Mouse (Mus musculus) forebrain, embryonic 15.5 days (tissue): ENCODE data around the gene Helt. TPM values are rescaled to one million over a fixed set of nuclear protein-coding genes. Genes with fewer than 3 reads are reported as not detected.

ENCODE experiments used
- ATAC-seq: fragments of 200-750 bp; cut with Nextera tagmentation; replicated peaks from 2 replicates; pipeline ENCODE4 v1.8.0; 2017; ENCODE audit warnings: mild to moderate bottlenecking, moderate TSS enrichment, moderate library complexity
- H3K27ac ChIP-seq: fragments of 300-500 bp; sonication (generic); replicated peaks from 2 replicates; pipeline ENCODE4 v1.5.1; 2015; ENCODE audit warnings: mild to moderate bottlenecking, inconsistent platforms
- H3K27me3 ChIP-seq: fragments of 300-500 bp; sonication (generic); 2 replicates; pipeline ENCODE4 v1.6.1; 2015; ENCODE audit warnings: inconsistent platforms
- H3K36me3 ChIP-seq: fragments of 300-500 bp; sonication (generic); 2 replicates; pipeline ENCODE4 v1.6.1; 2015; ENCODE audit warnings: mild to moderate bottlenecking, inconsistent platforms
- H3K4me1 ChIP-seq: fragments of 300-500 bp; sonication (generic); 2 replicates; pipeline ENCODE4 v1.6.1; 2015; ENCODE audit warnings: inconsistent platforms
- H3K4me2 ChIP-seq: fragments of 300-500 bp; sonication (generic); replicated peaks from 2 replicates; pipeline ENCODE4 v1.6.1; 2015; ENCODE audit warnings: mild to moderate bottlenecking, inconsistent platforms
- H3K4me3 ChIP-seq: fragments of 300-500 bp; sonication (generic); 2 replicates; pipeline ENCODE4 v1.5.1; 2015; ENCODE audit warnings: mild to moderate bottlenecking, inconsistent platforms
- H3K9ac ChIP-seq: fragments of 300-500 bp; sonication (generic); replicated peaks from 2 replicates; pipeline ENCODE4 v1.6.1; 2015; ENCODE audit warnings: mild to moderate bottlenecking, inconsistent platforms
- H3K9me3 ChIP-seq: fragments of 300-500 bp; sonication (generic); 2 replicates; pipeline ENCODE4 v1.6.1; 2016; ENCODE audit warnings: inconsistent platforms
- WGBS: fragments of 180-500 bp; shearing (Covaris S2); methylation state at CpG from one replicate; pipeline ENCODE4 v1.1.7; 2015; ENCODE audit warnings: mixed read lengths; 5-methylcytosine and 5-hydroxymethylcytosine counted together
- polyA plus RNA-seq: library from polyadenylated mRNA; unstranded; fragments of >200 nt; fragmentation: Nextera tagmentation; extraction: Ambion mirVana; gene quantifications from 2 replicates; pipeline ENCODE4 v1.2.1, GENCODE M21; 2015

Gene Helt
- polyA plus RNA-seq, 1 experiment from 2014 or later, result 6.7 TPM

DNA sequence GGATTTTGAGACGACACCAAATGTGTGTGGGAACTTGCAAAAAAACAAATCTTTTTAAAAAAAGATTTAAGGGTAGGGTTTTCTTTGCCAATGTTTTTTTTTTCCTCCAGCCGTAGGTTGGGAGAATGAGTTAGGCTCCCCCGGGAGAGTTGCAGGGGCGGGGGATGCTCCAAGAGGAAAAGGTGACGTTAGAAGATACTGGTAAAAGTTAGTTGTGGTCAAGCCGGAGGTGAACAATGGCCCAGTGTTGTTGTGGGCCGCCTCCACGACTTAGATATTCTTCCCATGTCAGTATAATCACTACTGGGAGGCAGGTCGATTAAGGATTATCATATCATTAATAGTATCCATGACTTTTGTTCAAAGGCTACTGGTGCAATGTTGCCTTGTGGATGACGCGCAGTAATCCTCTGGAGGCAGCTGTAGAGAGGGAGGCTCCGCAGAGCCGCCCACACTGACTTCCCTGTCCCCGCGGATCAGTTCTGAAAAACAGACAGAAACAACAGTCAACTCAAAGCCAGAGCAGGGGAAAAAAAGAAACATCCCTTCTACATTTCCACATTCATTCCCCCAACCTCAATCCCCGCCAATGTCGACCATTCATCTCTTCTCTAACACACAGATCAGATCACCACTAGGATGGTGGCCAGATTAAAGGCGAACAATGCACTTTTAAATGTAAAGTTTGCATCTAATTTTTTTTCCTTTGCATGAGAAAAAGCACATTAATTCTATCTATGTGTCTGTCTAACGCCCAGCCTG is 36.4 kb downstream of the Helt start:
- Histone ChIP-seq H3K9ac (no peak overlapping the region), H3K4me2 (no peak overlapping the region), H3K9me3 (no peaks in the 10 kb centered on the region), H3K27me3 (no peaks in the 10 kb centered on the region), H3K4me3 (no peak overlapping the region), H3K36me3 (no peaks in the 10 kb centered on the region), H3K27ac (no peak overlapping the region), H3K4me1 (no peaks in the 10 kb centered on the region)
- ATAC-seq, result no peak
- 23% methylated on average over 19 of the region's 19 CpGs for WGBS

DNA sequence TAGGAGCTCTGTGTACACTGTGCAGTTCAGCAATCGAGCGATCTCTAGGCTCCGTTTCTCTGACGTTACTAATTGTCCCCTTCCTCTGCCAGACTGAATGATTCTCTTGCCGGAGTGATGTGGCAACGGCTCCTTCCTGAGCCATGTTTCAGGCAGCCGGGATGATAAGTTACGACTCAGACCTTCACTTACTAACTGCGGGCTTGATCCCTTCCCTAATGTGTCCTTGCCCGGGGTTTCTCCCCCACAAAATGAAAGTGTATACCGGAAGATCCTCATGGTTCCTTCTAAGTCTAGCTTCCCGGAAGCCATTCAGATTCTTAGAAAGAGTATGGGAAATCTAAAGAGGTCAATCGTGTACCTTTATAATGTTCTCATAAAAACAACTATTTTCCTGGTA is 42.0 kb downstream of the Helt start:
- no peaks in the 10 kb centered on the region for H3K9me3 ChIP-seq
- peaks cover 6% of the 10 kb centered on the region; the same call in 1 of the 2 replicates for H3K4me1 ChIP-seq
- H3K36me3 ChIP-seq, result no peaks in the 10 kb centered on the region
- H3K27ac ChIP-seq, result no peak overlapping the region
- H3K27me3 ChIP-seq, result no peaks in the 10 kb centered on the region
- no peak overlapping the region for H3K4me3 ChIP-seq
- no peak for ATAC-seq
- H3K4me2 ChIP-seq, result no peak overlapping the region
- 72% methylated on average over 13 of the region's 13 CpGs for WGBS
- H3K9ac ChIP-seq, result no peak overlapping the region

DNA sequence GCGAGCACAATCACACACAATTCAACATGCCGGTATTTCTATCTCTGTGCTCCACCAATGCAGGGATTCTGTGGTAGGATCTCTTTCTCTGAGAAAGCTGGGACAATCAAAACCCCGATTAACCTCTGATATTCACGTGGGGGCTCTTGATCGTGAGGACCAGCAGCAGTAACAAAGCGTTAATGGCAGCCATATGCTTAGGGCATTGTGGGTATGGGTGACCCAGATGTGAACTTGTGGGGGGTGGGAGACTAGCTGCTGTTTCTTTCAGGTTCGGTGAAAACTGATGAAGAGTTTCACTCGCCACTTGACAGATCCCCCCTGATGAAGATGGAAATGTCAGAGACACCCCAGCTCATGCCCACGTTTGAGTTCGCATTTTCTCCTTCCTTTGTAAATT is 42.9 kb downstream of the Helt start:
- Histone ChIP-seq H3K27ac (no peak overlapping the region), H3K36me3 (no peaks in the 10 kb centered on the region), H3K27me3 (no peaks in the 10 kb centered on the region), H3K9ac (no peak overlapping the region), H3K4me2 (peak overlapping the region; percentile 22; the same call in 1 of the 2 replicates), H3K4me1 (peaks cover 6% of the 10 kb centered on the region; the same call in 1 of the 2 replicates), H3K4me3 (no peak overlapping the region), H3K9me3 (no peaks in the 10 kb centered on the region)
- WGBS, result 32% methylated on average over 10 of the region's 10 CpGs
- ATAC-seq, result no peak

DNA sequence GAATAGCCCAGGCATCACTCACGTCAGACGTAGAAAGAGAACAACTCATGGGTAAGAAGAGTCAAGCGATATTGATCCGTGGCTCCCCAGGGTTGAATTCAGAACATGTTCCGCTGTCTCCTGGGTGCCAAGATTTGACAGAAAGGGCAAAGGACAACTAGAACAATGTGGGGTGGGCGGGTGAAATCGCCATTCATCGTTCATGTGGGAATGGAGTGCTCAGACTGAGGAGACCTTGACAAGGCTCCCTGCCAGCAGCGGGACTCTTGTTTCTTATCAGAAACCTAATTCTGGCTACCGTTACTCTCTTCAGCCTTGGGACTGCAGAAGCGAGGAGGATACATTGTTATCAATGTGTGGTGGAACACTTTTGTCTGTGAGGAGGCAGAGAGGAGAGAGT is 48.1 kb downstream of the Helt start:
- H3K4me1 ChIP-seq, result peaks cover 2% of the 10 kb centered on the region; the same call in 1 of the 2 replicates
- H3K9ac ChIP-seq, result no peak overlapping the region
- H3K27ac ChIP-seq, result no peak overlapping the region
- no peaks in the 10 kb centered on the region for H3K9me3 ChIP-seq
- ATAC-seq, result no peak
- H3K36me3 ChIP-seq, result no peaks in the 10 kb centered on the region
- H3K27me3 ChIP-seq, result no peaks in the 10 kb centered on the region
- 34% methylated on average over 11 of the region's 11 CpGs for WGBS
- no peak overlapping the region for H3K4me3 ChIP-seq
- H3K4me2 ChIP-seq, result no peak overlapping the region

DNA sequence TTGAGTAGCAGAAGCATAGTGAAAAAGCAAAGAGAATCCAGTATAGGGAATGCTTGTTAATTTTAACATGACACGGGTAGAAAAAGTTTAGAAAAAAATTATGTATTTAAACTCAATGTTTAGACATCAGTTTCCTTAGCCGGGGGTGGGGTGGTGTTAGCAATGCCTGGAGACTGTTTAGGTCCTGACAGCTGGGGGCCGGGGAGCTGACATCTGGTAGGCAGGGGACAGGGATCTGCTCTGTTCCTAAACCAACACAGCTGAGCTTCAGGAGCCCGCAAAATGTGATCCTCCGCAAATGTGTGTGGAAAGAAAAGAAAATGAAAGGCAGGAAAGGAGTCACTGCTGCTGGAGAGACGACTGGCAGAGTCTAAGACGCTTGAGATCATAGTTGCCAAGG is 51.5 kb downstream of the Helt start:
- Histone ChIP-seq H3K27me3 (peaks cover 13% of the 10 kb centered on the region; the same call in 1 of the 2 replicates), H3K4me2 (no peak overlapping the region)
- 61% methylated on average over 7 of the region's 7 CpGs for WGBS

More for the DNA sequence above, 51.5 kb downstream of the Helt start:
- no peak for ATAC-seq
- no peaks in the 10 kb centered on the region for H3K4me1 ChIP-seq
- H3K27ac ChIP-seq, result no peak overlapping the region
- H3K36me3 ChIP-seq, result no peaks in the 10 kb centered on the region
- H3K4me3 ChIP-seq, result no peak overlapping the region
- no peaks in the 10 kb centered on the region for H3K9me3 ChIP-seq
- H3K9ac ChIP-seq, result no peak overlapping the region

Other genes with a start within 250 kb of the Helt start
- gene Cfap97, start 142.9 kb downstream of the Helt start, polyA plus RNA-seq, result 23.1 and 24.3 TPM in 2 replicates
- gene Snx25, start 142.5 kb downstream of the Helt start, polyA plus RNA-seq, result 4.8 and 5.7 TPM in 2 replicates
- 656 and 691 TPM in 2 replicates for gene Slc25a4, start 83.4 kb downstream of the Helt start, polyA plus RNA-seq
- 8.6 and 9.4 TPM in 2 replicates for gene Acsl1, start 176.4 kb upstream of the Helt start, polyA plus RNA-seq